Mouse (Mus musculus): ENCODE measurements around the gene Stra6. TPM values are rescaled to one million over a fixed set of nuclear protein-coding genes. Genes with fewer than 3 reads are reported as not detected.

Stra6 gene
- polyA plus RNA-seq, 1 experiment from 2014 or later = 4.0 TPM

DNA sequence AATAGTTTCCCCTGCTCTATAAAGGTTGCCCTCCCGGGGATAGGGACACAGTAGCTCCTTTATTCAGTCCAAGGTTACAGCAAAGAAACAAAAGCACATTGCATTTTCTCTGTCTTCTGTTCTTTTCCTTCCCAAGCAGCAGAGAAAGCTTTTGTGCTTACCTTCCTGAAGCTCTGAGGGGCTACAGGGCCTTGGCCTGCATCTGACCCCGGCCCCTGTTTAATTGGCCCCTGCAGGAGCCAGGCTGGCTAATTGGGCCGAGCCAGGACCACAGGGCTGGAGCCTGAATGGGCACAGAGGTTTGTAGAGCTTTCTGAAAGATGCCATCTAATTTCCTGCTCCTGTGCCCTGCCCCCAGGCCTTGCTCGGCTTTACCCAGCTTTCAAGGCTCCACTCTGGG is 22.6 kb upstream of the Stra6 start:
- no peak for ATAC-seq (ENCODE audit: insufficient read depth)
- Histone ChIP-seq H3K4me1 (ENCODE audit: insufficient read depth) (no peaks in the 10 kb centered on the region), H3K4me3 (ENCODE audit: low read depth, low read length) (no peak overlapping the region), H3K36me3 (ENCODE audit: insufficient read depth) (no peaks in the 10 kb centered on the region), H3K9ac (no peak overlapping the region), H3K27me3 (ENCODE audit: insufficient read depth, low read length) (peaks cover 8% of the 10 kb centered on the region; the same call in 1 of the 2 replicates), H3K27ac (ENCODE audit: low read depth) (no peak overlapping the region), H3K4me2 (no peak overlapping the region), H3K9me3 (ENCODE audit: low read depth, low read length) (no peaks in the 10 kb centered on the region)
- DNase-seq = no peak
- TF ChIP-seq CTCF (IDR thresholded peaks at IDR 0.05; ENCODE audit: low read depth) = no peak
- 52% methylated on average over 4 of the region's 4 CpGs for WGBS

DNA sequence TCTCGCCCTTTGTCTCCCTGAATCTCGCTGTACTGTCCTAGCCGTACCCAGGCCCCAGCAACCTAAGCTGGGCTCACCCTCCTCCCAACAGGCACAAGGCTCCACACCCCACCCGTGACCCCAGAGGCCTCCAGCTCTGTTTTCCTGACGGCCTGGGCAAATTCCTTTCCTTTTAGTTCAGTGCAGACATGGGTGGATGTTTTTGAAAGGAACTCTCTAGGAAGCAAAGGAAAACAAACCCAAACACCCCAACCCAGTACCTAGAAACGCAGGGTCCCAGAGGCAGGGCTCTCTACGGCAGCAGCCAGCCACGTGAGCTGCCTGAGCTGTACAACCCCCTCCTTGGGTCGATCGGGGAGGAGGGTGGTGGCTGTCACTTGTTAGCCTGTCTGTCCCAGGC is 21.2 kb upstream of the Stra6 start:
- H3K36me3 ChIP-seq (ENCODE audit: insufficient read depth) = no peaks in the 10 kb centered on the region
- peaks cover 5% of the 10 kb centered on the region; the same call in 1 of the 2 replicates for H3K27me3 ChIP-seq (ENCODE audit: insufficient read depth, low read length)
- no peak overlapping the region for H3K27ac ChIP-seq (ENCODE audit: low read depth)
- no peak overlapping the region for H3K4me3 ChIP-seq (ENCODE audit: low read depth, low read length)
- no peak for TF ChIP-seq CTCF (IDR thresholded peaks at IDR 0.05; ENCODE audit: low read depth)
- no peak for DNase-seq
- no peaks in the 10 kb centered on the region for H3K9me3 ChIP-seq (ENCODE audit: low read depth, low read length)
- no peak overlapping the region for H3K4me2 ChIP-seq
- no peak overlapping the region for H3K9ac ChIP-seq
- no peaks in the 10 kb centered on the region for H3K4me1 ChIP-seq (ENCODE audit: insufficient read depth)
- no peak for ATAC-seq (ENCODE audit: insufficient read depth)
- 26% methylated on average over 10 of the region's 10 CpGs for WGBS

GRCm38 (mm10) chr9:58043496-58044017 is 20.0 kb upstream of the Stra6 start:
- TF ChIP-seq CTCF (IDR thresholded peaks at IDR 0.05; ENCODE audit: low read depth) = no peak
- Histone ChIP-seq H3K9me3 (ENCODE audit: low read depth, low read length) (no peaks in the 10 kb centered on the region), H3K36me3 (ENCODE audit: insufficient read depth) (no peaks in the 10 kb centered on the region), H3K27ac (ENCODE audit: low read depth) (no peak overlapping the region), H3K27me3 (ENCODE audit: insufficient read depth, low read length) (no peaks in the 10 kb centered on the region), H3K4me1 (ENCODE audit: insufficient read depth) (no peaks in the 10 kb centered on the region), H3K9ac (no peak overlapping the region), H3K4me2 (no peak overlapping the region), H3K4me3 (ENCODE audit: low read depth, low read length) (no peak overlapping the region)
- no peak for DNase-seq
- 68% methylated on average over 10 of the region's 10 CpGs for WGBS
- no peak for ATAC-seq (ENCODE audit: insufficient read depth)

GRCm38 (mm10) chr9:58044828-58045227 is 18.8 kb upstream of the Stra6 start:
- DNase-seq (no peak), ATAC-seq (ENCODE audit: insufficient read depth) (no peak)
- 26% methylated on average over 10 of the region's 10 CpGs for WGBS
- H3K4me1 ChIP-seq (ENCODE audit: insufficient read depth) = no peaks in the 10 kb centered on the region
- TF ChIP-seq CTCF (IDR thresholded peaks at IDR 0.05; ENCODE audit: low read depth) = no peak
- H3K4me2 ChIP-seq = no peak overlapping the region
- no peak overlapping the region for H3K9ac ChIP-seq
- no peaks in the 10 kb centered on the region for H3K9me3 ChIP-seq (ENCODE audit: low read depth, low read length)
- H3K27me3 ChIP-seq (ENCODE audit: insufficient read depth, low read length) = no peaks in the 10 kb centered on the region
- H3K4me3 ChIP-seq (ENCODE audit: low read depth, low read length) = no peak overlapping the region
- no peaks in the 10 kb centered on the region for H3K36me3 ChIP-seq (ENCODE audit: insufficient read depth)
- H3K27ac ChIP-seq (ENCODE audit: low read depth) = no peak overlapping the region

GRCm38 (mm10) chr9:58045646-58046045 is 17.9 kb upstream of the Stra6 start:
- Histone ChIP-seq H3K27ac (ENCODE audit: low read depth) (no peak overlapping the region), H3K4me2 (no peak overlapping the region), H3K36me3 (ENCODE audit: insufficient read depth) (no peaks in the 10 kb centered on the region), H3K9me3 (ENCODE audit: low read depth, low read length) (no peaks in the 10 kb centered on the region), H3K27me3 (ENCODE audit: insufficient read depth, low read length) (no peaks in the 10 kb centered on the region), H3K4me3 (ENCODE audit: low read depth, low read length) (no peak overlapping the region), H3K9ac (no peak overlapping the region), H3K4me1 (ENCODE audit: insufficient read depth) (no peaks in the 10 kb centered on the region)
- DNase-seq = no peak
- no peak for ATAC-seq (ENCODE audit: insufficient read depth)
- TF ChIP-seq CTCF (IDR thresholded peaks at IDR 0.05; ENCODE audit: low read depth) = no peak
- WGBS = 34% methylated on average over 4 of the region's 4 CpGs

GRCm38 (mm10) chr9:58047061-58047460 is 16.5 kb upstream of the Stra6 start:
- Histone ChIP-seq H3K27ac (ENCODE audit: low read depth) (no peak overlapping the region), H3K9ac (no peak overlapping the region), H3K36me3 (ENCODE audit: insufficient read depth) (no peaks in the 10 kb centered on the region), H3K27me3 (ENCODE audit: insufficient read depth, low read length) (no peaks in the 10 kb centered on the region; the same call in 1 of the 2 replicates), H3K4me1 (ENCODE audit: insufficient read depth) (no peaks in the 10 kb centered on the region), H3K4me2 (no peak overlapping the region), H3K4me3 (ENCODE audit: low read depth, low read length) (no peak overlapping the region), H3K9me3 (ENCODE audit: low read depth, low read length) (no peaks in the 10 kb centered on the region)
- ATAC-seq (ENCODE audit: insufficient read depth) = no peak
- no peak for TF ChIP-seq CTCF (IDR thresholded peaks at IDR 0.05; ENCODE audit: low read depth)
- DNase-seq = peak; percentile 50
- WGBS = 45% methylated on average over 10 of the region's 10 CpGs

DNA sequence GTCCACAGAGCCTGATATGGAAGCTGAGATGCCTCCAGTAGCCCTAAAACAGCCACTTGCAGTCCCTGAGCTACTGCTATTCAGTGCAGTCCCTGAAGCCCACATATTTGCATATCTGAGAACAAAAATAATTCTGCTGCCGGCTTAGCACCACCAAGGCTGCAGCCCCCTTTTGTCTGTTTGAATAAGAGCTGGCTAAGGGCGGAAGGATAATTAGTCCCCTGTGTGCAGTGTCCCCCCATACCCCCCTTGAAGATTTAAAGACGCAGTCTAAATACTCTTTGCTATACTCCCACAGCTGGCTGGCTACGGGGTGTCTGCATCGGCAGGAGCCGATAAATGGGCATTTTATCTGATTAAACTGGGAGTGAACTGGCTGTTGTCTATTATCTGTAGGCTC is 15.0 kb upstream of the Stra6 start:
- ATAC-seq (ENCODE audit: insufficient read depth) = no peak
- peak; percentile 7 for DNase-seq

More for the DNA sequence above, 15.0 kb upstream of the Stra6 start:
- Histone ChIP-seq H3K27me3 (ENCODE audit: insufficient read depth, low read length) (no peaks in the 10 kb centered on the region; the same call in 1 of the 2 replicates), H3K9me3 (ENCODE audit: low read depth, low read length) (no peaks in the 10 kb centered on the region), H3K4me1 (ENCODE audit: insufficient read depth) (no peaks in the 10 kb centered on the region), H3K27ac (ENCODE audit: low read depth) (no peak overlapping the region), H3K36me3 (ENCODE audit: insufficient read depth) (no peaks in the 10 kb centered on the region), H3K4me2 (no peak overlapping the region), H3K9ac (no peak overlapping the region), H3K4me3 (ENCODE audit: low read depth, low read length) (no peak overlapping the region)
- no peak for TF ChIP-seq CTCF (IDR thresholded peaks at IDR 0.05; ENCODE audit: low read depth)
- 8% methylated on average over 6 of the region's 6 CpGs for WGBS
